Mouse (Mus musculus) ovary, postnatal 10 days (tissue): ENCODE results near the gene Lrrn4.
A peak's percentile ranks its signal among the peaks of the same experiment; 100 is the strongest.

Experiments
- DNase-seq: peaks from one replicate; pipeline ENCODE4 v3.0.0; 2022; ENCODE audit warnings: low spot score

The Lrrn4 gene

DNA sequence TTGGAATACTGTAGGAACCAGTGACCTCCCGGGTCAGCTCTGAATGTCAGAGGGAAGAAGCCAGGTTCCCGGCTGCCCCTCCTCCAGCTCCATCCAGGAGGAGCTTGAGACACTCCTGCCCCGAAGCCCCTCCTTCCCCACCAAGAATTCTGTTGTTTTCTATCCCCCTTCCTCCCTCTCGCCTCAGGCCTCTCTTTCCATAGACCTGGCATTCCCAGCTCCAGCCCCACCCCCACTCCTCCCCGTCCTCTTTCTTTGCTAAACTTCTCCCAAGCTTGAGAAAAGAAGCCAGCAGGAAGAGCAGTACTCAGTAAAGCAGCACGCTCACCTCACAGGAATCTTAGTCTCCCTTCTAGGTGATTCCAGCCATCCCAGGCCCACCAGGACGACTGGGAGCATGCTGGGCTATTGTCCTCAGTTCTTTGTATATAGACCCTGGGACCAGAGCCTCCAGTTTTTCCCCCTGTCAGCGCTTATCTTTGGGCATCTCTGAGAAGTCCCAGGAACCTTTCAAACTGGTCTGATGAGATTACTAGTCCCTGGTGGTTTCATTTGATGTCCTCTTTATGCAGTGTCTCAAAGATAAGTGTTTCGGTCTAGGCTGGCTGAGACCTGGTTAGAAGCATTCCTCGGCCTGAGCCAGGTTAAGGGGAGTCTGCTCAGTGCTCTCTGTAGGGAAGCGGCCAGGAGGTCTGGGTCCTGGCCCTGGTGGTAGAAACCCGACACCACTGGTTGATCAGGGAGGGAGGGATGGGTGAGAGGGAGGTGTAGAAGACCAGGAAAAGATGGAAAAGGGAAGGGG lies at the start of gene Lrrn4:
TSS of gene Lrrn4 (minus strand) at position 48 of the 802 bp plus-strand sequence.
- no peak for DNase-seq

DNA sequence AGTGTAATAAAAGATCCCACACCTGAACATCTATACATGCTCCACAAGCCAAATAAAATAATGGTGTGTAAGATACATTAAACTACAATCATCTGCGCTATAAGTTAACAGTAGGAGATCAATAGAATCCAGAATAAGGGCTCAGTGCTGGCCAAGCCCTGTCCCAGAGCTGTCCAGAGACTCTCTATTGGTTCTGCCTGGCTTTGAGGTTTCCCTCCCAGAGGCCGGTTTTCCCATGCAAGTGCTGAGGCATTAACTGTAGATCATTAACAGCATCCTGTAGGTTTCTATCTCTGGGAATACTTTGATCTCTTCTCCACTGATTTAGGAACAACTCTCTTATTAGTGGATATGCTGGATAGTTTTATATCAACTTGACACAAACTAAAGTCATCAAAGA lies 48.3 kb upstream of the Lrrn4 start:
- DNase-seq = no peak

DNA sequence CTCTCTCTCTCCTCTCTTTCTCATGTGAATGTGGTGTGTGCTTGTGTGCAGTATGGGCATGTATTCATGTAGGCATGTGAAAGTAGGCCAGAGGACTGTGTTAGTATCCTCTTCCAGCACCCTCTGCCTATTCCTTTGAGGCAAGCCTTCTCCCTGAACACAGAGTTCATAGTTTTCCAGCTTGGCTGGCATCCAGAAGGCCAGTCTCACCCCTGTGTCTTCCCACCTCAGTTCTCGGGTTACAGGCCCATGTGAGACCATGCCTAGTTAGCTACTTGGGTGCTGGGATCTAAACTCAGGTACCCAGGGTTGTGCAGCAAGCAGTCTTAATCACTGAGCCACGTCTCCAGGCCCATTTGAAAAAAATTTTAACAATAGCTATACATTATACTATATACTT lies 47.2 kb upstream of the Lrrn4 start:
- no peak for DNase-seq

DNA sequence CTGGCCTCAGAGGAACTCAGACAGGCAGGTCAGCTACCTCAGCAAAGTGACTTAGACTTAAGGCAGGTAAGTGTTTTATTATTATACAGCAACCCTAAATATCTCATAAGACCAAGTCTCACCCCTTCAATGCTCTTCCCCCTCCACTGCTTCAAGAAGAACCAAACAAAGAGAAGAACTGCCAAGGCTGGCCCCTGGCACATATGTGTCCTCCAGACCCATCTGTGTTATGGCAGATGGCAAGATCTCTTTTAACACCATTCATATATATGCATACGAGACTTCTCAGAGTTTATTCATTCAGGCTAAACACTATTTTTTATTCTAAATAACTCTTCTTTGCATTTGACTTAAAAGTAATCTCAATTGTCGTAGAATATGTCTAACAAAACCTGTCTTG lies 46.6 kb upstream of the Lrrn4 start:
- DNase-seq = no peak

DNA sequence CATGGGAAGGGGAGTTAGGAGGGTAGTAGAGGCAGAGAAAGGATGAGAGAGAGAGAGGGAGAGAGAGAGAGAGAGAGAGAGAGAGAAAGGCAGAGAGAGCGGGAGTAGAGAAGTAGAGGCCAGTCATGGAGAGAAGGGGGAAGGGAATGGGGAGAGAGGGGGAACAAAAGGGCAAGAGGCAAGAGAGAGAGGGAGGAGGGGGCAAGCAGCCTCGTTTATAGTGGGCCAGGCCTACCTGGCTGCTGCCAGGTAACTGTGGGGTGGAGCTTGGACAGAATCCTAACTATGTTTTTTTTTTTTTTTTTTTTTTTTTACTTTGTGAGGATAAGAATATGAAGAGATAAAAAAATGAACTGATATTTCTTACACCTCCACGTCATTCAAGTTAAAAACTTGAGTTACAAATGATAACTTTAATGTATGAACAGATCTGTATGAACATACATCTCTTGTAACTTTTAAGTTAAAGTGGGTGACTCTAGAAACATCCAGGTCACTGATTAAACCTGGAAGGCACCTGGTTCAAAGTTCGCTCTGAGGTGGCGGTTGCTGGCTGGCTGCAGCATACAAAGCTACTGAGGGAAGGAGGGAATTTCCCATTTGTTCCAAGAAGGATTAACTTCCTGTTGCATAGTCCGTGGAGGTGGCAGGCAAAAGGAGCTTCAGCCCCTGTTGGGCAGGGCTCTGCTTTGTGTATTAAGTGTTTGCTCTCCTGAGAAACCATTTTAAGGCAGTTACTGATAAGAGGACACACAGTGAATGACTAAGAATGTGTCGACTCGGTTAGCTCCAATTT lies 42.8 kb upstream of the Lrrn4 start:
- DNase-seq = no peak

DNA sequence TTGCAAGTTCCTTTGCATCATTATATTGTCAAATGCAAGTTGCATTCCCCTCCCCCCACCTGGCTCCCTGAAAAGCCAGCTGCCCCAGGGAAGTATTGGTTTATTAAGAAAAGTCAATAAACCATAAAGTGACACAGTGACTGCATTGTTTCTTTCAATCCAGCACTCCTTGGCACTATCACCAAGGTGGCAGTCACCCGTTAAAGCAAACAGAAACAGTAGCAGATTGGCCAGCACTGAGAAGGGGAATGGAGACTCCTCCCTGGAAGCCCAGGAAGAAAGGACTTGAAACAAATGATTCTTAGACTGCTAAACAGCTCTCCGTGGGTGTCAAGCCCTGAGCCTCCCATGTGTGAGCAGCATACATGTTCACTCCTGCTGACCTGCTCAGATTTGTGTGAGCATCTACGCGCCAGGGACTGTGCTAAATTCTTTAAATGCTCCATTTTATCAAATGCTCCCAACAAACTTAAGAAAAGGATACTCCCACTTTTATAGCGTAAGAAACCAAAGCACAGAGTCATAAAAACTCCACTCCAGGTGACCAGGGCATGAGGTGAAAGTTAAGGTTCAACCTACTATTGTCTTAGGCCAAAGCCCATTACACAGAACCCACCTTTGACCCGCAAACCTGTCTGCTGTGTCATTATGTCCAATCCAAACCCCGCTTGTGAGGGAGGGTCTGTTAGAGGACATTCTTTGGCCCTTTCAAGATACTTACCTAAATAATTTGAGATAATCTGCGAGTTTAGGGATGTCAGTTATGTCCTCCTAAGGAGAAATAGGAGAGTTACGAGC lies 41.6 kb upstream of the Lrrn4 start:
- no peak for DNase-seq

DNA sequence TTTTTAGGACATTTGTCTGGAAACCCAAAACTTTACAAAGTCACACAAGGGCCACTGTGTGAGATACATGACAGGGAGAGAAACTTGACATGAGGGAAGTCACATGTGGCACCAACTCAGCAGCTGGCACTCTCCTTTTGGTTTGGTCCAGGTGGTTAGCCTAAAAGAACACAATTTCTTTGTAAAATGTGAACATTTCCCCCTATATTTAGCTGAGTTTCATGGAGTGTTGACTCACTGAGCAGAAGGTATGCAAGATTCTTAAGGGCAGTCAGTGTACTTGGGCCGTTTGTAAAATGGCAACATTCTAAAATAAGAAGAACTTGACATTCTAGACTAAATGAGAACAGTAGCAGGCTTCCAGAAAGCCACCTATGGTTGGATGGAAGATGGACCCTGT lies 34.1 kb upstream of the Lrrn4 start:
- DNase-seq = no peak

DNA sequence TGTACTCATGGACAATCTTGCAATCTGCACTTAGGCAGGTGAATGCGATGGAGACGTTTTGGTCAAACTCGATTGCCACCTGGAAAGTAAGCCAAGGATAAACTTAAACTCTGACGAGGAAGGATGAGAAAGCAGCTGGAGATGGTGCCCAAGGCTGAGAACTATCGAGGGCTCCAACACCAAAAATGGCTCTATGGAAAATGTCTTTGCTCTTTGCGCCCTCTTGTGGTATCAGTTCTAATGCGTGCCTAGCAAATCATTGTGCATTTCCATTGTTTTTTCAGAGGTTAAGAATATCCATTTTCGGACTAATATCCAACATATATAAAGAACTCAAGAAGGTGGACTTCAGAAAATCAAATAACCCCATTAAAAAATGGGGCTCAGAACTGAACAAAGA lies 26.1 kb upstream of the Lrrn4 start:
- no peak for DNase-seq

DNA sequence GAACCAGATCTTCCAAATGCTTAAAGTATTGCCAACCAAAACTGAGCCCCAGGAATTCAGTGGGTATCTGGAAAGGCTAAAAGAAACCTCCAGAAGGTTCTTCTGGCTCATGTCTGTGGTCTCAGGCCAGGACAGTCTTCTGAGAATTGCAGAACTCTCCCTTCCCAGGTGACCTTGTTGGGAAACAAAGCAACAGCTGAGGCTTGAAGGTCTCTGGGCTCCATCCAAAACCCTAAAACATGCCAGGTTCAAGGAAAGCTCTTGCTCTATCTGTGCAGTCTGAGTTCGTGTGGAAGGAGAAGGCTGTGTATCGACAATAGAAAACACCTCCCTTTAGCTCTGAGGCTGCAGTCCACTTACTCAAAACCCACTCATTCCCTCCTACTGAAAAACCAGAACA lies 24.3 kb upstream of the Lrrn4 start:
- no peak for DNase-seq

DNA sequence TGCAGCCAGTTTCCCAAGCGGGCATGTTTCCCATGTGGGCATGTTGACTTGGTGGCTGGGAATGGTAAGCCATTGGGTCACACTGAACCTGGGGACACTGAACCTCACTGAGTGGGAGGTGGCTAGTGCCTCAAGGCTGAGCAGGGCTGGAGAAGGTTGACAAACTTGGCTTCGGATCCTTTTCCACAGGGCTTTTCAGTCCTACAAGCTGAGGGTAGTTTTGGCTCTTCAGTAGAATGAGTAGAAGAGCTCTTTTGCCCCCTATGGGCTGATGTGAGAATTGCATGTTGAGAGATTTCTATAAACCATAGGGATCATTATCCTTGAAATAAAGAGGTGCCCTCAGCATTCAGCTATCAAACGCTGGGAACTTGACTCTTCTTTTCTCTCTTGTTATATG lies 22.8 kb upstream of the Lrrn4 start:
- DNase-seq = no peak

DNA sequence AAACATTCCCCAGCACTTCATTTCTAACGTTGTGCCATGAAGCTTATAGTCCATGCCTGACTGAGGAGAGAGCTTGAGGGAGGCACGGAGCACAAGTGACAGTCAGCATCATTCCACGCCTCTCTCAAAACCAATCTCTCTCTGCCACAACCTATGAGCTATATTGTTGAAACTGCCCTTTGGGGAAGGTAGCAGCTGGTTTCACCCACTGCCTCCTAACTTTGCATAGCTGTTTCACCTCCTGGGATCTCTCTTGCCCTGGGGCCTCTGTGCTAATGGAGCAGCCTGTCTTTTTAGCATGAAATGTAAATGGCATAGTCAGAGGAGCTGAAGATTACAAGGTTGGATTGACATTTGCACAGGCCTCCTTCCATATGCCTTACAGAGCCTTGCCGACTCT lies 21.4 kb upstream of the Lrrn4 start:
- DNase-seq = no peak

DNA sequence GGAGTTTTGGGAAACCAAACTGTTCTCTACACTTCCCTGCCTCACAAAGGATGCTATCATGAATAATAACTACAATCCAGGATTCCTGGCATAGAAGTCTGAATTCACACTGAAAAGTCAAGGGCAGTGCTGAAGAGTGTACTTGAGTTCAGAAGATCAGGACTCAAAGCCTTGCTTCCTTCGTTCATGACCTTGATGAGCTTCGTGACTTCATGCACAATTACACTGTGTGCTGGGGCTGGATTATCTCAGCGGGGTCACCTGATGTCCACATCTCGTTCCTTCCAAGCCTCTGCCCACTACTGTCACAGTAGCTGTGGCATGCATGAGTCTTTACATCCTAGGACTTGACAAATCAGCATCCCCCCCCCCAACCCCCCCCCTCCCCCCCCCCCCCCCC lies 20.9 kb upstream of the Lrrn4 start:
- no peak for DNase-seq

DNA sequence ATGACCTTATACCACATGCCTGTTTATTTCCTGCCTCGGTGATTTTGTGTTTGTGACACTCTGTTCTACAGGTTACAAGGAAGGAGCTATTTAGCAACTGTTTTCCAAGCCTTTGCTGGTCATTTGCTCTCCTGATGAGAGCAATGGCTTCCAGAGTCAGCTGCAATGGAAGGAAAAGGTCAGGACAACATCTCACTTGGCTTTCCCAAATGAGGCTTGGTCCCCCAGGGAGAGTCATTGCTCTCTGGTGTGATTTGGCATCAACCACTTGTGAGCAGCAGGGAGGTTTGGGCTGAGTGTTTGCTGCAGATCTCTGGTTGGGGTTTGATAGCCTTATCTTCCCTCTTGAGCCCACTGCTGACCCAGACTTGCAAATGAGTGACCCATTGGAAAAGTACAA lies 19.9 kb upstream of the Lrrn4 start:
- DNase-seq = no peak

DNA sequence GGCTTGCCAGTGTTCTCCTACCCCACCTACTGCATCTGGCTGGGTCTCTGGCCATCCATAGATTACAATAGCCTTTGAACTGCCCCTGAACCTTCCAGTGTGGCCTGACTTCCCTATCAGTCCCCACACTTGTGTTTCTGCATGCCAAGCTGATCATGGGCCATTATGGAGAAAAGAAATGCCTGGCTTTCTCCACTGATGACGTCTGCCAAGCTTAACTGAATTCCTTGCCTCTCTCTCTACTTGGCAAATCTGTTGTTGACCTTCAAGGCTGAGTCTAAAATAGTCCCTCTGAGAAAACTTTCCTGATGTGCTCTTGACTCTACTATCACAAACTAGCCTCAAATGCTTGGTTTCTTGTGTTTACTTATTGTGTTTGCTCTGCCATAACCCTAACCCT lies 17.5 kb upstream of the Lrrn4 start:
- no peak for DNase-seq

DNA sequence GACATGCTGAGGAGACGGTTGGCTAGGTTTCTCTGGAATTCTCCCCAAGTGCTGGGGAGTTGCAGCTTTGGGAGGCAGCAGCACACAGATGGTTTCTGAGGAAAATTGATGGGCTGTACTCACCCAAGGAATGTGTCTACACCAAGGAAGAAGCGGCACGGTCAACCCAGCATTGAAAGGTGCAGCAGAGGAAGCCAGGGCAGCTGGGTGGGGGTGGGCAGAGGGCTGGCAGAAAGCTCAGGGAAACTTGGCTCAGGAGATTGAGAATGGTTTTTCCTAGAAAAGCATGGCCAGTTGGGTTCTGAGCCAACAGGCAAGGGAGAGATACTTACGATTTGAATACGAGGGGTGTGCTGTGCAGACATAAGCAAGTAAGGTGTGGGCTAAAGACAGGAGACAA lies 13.1 kb upstream of the Lrrn4 start:
- DNase-seq = no peak

DNA sequence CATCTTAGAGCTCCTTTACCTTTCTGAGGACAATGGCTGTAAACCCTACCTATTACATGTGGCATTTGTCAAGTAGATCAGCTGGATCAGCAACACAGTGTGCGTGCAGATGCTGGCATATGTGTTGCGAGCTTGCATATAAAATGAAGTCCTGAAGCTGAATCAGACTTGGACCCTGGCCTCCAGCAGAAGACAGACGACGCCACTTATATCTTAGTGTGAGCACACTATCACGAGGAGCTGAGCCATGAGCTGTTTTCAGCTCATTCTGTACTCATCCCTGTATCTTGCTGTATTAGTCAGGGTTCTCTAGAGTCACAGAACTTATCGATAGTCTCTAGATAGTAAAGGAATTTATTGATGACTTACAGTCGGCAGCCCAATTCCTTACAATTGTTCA lies 4.6 kb upstream of the Lrrn4 start:
- DNase-seq = no peak

DNA sequence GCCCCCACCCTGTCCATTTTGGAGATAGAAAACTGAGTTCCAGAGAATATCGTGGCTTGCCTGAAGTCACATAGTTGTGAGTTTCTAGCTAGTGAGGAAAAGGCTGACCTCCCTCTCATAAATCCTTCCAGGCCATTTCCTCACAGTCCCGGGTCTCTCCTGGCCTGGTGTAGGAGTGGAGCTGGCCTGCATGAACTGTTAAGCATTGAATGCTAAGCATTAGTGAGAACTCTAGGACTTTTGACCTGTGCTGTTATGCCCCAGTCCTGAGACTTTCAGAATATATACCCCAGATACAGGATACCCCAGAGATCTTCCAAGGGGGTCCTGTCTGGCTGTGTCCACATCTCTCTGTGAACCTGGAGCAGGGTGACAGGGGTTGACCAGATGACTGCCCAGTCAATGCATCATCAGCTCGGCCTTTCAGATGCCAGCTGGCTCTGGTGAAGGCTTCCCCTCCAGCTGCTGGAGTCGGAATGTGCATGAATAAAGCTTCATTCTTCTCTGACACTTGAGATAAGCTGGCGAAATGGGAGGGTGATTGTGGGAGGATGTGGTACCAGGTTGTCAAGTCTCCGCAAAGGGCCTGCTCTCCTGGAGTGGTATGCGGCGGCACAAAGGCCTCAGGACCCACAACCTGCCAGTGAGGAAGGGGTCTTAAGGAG lies 3.7 kb upstream of the Lrrn4 start:
- no peak for DNase-seq

DNA sequence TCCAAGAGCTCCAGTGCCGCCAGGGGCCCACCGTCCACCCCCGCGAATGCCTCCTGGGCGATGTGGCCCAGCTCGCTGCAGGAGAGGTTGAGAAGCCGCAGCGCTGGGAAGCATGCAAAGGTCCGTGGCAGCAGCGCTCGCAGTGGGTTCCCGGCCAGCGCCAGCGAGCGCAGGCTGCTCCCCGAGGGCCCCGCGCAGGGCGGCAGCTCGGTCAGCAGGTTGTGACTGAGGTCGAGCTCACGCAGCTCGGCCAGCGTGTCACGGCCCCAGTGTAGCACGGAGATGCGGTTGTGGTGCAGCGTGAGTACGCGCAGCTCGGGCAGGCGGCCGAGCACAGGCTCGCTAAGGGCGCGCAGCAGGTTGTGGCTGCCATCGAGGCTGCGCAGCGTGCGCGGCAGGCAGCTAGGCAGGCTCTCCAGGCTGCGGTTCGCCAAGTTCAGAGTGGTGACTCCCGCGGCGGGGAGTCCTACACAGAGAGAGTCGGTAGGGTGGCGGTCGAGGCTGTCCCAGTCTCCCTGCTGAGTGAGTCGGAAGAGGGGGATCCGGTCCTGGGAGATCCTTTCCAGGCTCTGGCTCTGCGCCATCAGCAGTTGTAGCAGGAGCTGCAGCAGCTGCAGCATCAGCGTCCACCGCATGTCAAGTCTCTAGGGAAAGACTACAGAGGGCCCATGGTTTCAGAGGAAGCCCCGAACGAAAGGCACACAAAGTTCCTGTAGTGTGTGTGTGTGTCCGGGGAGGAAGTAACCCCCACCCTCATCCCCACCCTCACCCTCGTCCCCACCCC lies 1.2 kb downstream of the Lrrn4 start:
- peak; percentile 19 for DNase-seq

DNA sequence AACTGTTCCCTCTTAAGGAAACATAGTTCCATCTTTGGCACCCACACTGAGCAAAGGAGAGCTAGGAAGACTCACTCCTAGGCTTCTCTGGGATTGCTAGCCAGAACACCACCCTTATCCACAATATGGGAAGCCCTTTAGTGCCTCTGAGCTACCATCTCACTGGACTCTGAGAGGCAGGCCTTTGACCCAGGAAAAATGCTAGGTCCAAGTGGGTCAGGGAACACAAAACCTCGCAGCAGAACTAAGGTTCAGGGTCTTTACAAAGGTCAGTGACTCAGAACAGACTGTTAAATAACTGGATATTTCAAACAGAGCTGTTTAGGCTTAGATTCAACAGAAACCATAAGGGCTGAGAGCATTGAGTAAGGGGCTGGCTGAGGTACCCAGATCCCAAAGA lies 3.7 kb downstream of the Lrrn4 start:
- DNase-seq = no peak

DNA sequence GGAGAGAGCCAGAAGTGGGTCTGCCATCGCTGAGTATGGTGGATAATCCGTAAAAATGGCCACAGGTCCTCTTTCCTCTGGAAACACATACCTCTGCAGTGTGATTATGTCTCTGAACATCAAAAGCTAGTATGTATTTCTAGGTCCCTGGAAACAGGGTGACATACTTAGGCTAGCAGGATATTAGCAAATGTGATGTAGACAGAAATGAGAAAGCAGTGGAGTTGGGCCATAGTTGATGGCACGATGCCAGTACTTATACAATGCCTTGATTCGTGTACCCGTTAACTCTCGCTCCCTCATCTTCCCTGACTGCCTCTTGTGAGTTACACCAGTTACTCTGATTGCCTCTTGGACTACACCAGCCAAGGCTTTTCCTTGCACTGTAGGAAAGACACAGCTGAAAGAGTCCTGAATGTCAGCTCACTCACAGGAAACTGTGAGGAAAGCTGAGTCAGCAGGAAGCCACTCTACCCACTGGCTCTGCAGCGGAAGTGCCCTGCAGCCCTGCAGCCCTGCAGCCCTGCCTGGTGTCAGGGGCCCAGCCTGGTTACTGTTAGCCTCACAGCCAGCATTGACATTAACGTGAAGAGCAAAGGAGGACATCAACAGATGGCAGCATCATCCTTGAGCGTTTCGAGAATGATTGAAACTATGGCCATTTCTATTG lies 6.9 kb downstream of the Lrrn4 start:
- DNase-seq = no peak

DNA sequence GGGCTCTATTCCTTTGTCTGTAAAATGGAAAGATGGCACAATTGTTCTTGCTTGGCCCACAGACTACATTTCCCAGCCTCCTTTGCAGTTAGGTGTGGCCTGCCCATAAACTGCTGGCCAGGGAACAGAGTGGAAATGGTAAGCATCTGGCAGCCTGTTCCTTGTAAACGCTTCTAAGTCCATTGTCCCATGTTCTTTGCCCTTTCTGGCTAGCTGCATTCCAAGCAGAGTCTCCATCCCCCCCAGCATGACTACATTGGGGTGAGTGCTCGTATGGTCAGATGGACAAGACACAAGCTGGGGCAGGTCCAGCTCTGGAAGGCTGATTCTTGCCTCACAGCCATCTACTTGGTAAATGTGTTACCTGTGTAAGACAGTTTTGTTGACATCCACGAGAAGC lies 9.0 kb downstream of the Lrrn4 start:
- DNase-seq = no peak
